Mouse (Mus musculus): ENCODE data around the gene Sprr2a2.

GRCm38 (mm10) chr3:92169847-92170246, 45.9 kb upstream of the Sprr2a2 start:
- TF ChIP-seq CTCF (conservative IDR thresholded peaks at IDR 0.05; ENCODE audit: insufficient read depth, insufficient read length, low read depth, low read length) (no peak), POLR2A (IDR thresholded peaks at IDR 0.05; ENCODE audit: low read depth, low read length) (no peak)
